Mouse (Mus musculus) kidney, postnatal 4 days (tissue): Measurements from ENCODE around the gene Plk3.
"Not testable (repeated sequence)": the region's sequence is repeated elsewhere in the genome, so short reads cannot be mapped to it uniquely, and the experiment has no call there.

Experiments used
- DNase-seq, 2 experiments: peaks; one replicate each; pipeline ENCODE4 v3.0.0; 2021; ENCODE audit warnings: mixed read lengths in 2 of 2

Gene Plk3

GRCm38 (mm10) chr4:117133817-117134600, at the start of gene Plk3:
Plk3 (minus strand) TSS chr4:117133963.
- DNase-seq, result peak; percentile 98

DNA sequence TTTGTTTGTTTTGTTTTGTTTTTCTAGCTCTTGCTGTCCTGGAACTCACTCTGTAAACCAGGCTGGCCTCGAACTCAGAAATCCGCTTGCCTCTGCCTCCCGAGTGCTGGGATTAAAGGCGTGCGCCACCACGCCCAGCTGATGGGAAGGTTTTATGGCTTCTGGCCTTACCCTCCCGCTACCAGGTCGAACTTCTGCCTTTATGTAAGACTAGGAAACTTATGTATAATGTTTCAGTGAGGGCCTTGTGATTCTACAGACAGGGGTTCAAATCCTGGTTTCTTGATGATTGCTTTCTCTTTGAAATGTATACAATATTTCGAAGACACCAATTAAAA, 49.0 kb upstream of the Plk3 start:
- not testable (repeated sequence) for DNase-seq

GRCm38 (mm10) chr4:117181863-117182758, 48.3 kb upstream of the Plk3 start, which contains the start of gene Kif2c:
Kif2c (minus strand) TSS chr4:117182639.
- DNase-seq, result peak; percentile 95

DNA sequence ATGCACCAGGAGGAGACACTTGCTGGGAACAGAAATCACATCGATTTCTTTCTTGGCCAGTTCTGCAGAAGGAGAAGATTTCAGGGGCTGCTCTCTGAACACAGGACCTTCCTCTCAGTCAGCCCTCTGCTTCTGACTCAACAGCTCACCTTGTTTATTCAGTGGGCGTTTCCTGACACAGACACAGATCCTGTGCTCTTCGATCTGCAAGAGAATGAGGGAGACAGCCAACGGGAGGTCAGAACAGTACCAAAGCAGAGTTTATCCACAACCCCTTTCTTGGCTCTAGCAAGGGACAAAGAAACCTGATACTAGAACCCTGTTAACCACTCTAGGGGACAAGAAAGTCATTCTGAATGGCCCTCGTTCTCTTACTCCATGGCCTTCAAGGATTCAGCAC, 36.2 kb upstream of the Plk3 start:
- DNase-seq, result no peak

DNA sequence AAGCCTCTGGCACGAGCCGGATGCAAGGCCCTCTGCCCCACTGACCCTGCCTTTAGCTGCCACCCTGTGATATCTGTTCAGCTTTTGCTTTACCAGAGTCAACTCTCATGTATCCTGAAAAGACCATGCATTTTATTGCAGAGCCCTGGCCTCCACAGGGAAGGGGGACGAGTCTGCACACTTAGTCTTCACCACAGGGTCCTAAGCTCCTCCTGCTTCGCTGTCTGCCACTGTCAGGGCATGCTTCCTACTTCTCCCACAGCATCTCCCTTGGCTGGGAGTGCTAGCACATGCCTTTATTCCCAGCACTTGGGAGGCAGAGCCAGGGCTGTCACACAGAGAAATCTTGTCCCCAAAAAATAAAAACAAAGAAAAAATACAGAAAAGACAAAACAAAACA, 27.4 kb upstream of the Plk3 start:
- DNase-seq, result no peak

GRCm38 (mm10) chr4:117159666-117160065, 25.9 kb upstream of the Plk3 start:
- no peak for DNase-seq

DNA sequence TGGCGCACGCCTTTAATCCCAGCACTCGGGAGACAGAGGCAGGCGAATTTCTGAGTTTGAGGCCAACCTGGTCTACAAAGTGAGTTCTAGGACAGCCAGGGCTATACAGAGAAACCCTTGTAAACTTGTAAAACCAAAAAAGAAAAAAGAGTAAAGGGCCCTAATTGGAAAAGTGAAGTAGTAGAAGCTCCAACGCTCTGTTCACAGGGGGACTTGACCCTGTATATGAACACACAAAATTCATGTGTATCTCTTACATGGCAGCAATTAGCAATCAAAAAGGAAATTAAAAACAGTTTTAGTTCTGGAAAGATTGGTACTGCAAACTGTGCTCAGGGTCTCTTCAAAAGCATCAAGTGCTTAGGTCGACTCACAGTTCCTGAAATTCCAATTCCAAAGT, 22.6 kb upstream of the Plk3 start:
- DNase-seq, result no peak

GRCm38 (mm10) chr4:117155792-117156355, 22.1 kb upstream of the Plk3 start, which contains the start of gene Rps8:
Rps8 (minus strand) TSS chr4:117156243.
- DNase-seq, result peak; percentile 87 to 92

DNA sequence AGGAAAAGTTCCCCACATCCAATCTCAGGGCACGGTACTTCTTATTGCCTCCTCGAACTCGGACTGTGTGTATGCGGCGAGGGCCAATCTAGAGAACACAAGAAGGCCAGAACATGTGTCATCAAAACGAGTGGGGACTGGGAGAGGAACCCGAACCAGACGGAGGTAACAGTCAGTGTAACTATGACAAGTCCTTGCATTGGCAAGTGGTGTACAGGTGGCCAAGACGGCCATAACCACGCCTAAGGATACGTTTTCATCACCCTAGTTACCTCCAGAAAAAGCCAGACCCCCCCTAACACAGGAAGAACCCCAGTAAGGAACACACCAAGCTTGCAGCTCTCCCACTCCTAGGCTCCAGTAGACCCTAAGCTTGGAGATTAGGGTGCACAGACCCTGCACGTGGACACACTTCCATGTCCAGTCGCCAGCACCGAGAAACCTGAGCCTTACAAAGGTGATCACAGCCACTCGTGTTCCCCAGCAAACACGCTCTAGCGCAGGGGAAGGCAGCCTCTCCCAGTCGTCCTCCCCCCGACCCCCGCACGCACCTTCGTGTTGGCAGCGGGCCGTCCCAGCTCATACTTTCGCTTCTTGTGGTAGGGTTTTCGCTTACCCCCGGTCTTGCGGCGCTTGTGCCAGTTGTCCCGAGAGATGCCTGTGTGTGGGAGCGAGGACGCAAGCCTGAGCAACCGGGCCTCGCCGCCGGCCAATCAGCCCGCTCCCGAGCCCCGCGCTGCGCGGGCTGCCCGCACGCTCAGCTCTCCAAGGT, 21.4 kb upstream of the Plk3 start:
- DNase-seq, result no peak

- peak in 1 of 2 experiments; percentile 38 for DNase-seq
These were observed 19.0 kb upstream of the Plk3 start for GRCm38 (mm10) chr4:117152714-117153113.

GRCm38 (mm10) chr4:117151416-117151815, 17.7 kb upstream of the Plk3 start:
- DNase-seq, result no peak

DNA sequence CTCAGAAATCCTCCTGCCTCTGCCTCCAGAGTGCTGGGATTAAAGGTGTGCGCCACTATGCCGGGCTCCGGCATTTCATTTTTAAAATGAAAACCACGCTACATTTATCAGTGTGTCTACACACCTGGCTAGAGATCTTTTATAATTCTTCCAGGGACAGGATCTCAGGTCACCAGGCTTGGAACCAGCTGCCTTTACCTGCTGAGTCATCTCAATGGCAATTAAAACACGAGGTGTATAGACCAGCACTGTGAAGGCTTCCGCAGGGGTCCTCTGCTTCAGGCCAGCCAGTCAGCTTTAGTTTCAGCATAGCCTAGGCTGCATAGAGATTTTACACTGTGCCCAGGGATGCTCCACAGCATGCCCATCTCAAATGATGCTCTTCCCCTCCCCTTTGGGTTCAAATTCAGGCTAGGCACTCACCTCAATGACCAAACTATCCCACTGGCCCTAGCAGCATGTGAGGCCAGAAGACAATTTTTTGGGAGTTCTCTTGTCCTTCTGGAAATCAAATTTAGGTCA, 16.5 kb upstream of the Plk3 start:
- no peak for DNase-seq

- no peak for DNase-seq
These were observed 15.8 kb upstream of the Plk3 start for GRCm38 (mm10) chr4:117149291-117150211.

DNA sequence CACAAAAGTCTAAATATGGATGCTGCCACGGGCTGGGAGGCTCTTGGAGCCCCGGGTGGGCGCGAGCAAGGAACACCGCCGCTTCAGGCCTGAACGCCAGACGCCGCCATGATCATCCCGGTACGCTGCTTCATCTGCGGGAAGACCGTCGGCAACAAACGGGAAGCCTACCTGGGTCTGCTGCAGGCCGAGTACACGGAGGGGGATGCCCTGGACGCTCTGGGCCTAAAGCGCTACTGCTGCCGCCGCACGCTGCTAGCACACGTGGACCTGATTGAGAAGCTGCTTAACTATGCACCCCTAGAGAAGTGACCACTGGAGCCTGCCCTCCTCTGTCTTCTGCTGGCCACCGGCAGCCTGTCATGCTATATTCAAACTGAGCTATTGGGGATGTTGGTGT, 15.1 kb upstream of the Plk3 start:
- DNase-seq, result no peak

GRCm38 (mm10) chr4:117148047-117148713, 14.4 kb upstream of the Plk3 start:
- DNase-seq, result no peak

DNA sequence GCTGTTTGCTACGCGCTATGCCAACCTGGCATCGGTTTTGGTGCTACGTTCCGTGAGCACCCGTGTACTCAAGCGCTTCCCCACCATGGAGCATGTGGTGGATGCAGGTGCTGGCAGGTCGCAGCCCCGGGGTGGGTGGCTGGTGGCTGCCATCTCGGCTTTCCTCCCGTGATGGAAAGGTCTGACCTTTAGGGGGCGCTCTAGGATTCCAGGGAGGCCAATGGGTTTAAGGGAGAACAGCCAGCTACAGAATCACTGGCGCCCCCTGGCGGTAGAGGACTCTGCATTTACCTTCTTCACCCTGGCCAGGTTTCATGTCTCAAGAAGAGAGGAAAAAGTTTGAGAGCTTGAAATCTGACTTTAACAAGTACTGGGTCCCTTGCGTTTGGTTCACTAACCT, 12.4 kb upstream of the Plk3 start:
- peak; percentile 93 to 94 for DNase-seq

- no peak for DNase-seq
These were observed 11.5 kb upstream of the Plk3 start for GRCm38 (mm10) chr4:117145248-117145647.

DNA sequence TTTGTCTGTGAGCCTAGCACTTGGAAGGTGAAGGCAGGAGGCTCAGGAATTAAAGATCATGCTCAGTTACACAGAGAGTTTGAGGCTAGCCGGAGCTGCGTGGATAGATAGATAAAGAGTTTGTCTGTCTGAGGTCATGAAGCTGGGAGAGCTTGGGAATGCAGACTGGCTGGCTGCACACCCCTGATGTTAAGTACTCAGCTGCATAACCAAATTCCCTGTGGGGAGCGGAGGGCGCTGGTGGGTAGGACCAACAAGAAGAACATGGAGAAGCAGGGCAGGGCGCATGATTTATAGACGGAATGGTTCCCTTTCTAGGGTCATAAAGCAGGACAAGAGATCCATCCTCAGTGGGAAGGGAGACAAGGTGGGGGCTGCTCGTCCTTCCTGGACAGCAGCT, 9.3 kb upstream of the Plk3 start:
- no peak for DNase-seq

DNA sequence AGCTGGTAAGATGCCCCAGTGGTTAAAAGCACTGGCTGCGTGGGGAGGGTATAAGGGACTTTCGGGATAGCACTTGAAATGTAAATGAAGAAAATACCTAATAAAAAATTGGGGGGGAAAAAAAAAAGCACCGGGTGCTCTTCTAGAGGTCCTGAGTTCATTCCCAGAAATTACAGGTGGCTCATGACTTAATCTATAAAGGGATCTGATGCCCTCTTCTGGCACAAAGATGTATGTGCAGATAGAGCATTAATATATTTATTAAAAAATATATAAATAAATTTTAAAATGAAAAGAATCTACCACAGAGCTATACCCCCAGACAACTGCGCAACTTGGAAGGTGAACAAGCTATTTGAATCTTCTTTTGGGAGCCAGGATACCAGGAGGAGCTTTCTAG, 6.8 kb upstream of the Plk3 start:
- no peak for DNase-seq

- DNase-seq, result peak; percentile 41 to 62
These were observed 5.5 kb upstream of the Plk3 start for GRCm38 (mm10) chr4:117139217-117139612.
